17 mouse cellular contexts compared by ENCODE assay signal in genomic region chr16:21109473-21109872, GRCm38 (mm10). TPM values are rescaled to one million over a fixed set of nuclear protein-coding genes. Genes with fewer than 3 reads are reported as not detected.
A peak's percentile ranks its signal among the peaks of the same experiment; 100 is the strongest.
DNase-seq lines count a peak whose midpoint lies in the region; ATAC-seq and TF ChIP-seq lines count a peak whose summit lies in the region.
"Had no signal": no experiment of that assay in that cellular context is flagged by ENCODE, and none has a peak within 500 bp of the region (broad histone marks: within the 10 kb centered on the region; RNA-seq: fewer than 3 reads in every experiment).

No protein-coding gene starts in this region.

- no peaks in the 10 kb centered on the region for H3K27me3 ChIP-seq in intestine, postnatal 0 days (replicated peaks; ENCODE audit: control insufficient read depth, insufficient read depth, low read length)
- H3K27me3 ChIP-seq in intestine, embryonic 15.5 days (replicated peaks): no peaks in the 10 kb centered on the region
- no peaks in the 10 kb centered on the region for H3K27me3 ChIP-seq in lung, embryonic 14.5 days (ENCODE audit: insufficient read depth, low read length)
- H3K27me3 ChIP-seq in midbrain, embryonic 16.5 days (ENCODE audit: control insufficient read depth, insufficient read depth, low read depth, low read length): no peaks in the 10 kb centered on the region
- H3K27me3 ChIP-seq: embryonic facial prominence, embryonic 12.5 days had no signal

- H3K9ac ChIP-seq in intestine, postnatal 0 days (ENCODE audit: low read depth, low read length): no peak overlapping the region
- no peak overlapping the region for H3K9ac ChIP-seq in intestine, embryonic 15.5 days
- no peak overlapping the region for H3K9ac ChIP-seq in lung, embryonic 14.5 days
- H3K9ac ChIP-seq in midbrain, embryonic 16.5 days (ENCODE audit: low read depth, low read length): no peak overlapping the region
- H3K9ac ChIP-seq: embryonic facial prominence, embryonic 12.5 days had no signal

- TF ChIP-seq POLR2A in lung, adult 2 months (IDR thresholded peaks at IDR 0.05; ENCODE audit: borderline replicate concordance, extremely low read depth, low read depth, low read length): no peak

- no peak overlapping the region for H3K4me2 ChIP-seq in intestine, postnatal 0 days (replicated peaks; ENCODE audit: low read depth)
- no peak overlapping the region for H3K4me2 ChIP-seq in intestine, embryonic 15.5 days (replicated peaks)
- H3K4me2 ChIP-seq in lung, embryonic 14.5 days: no peak overlapping the region
- H3K4me2 ChIP-seq in midbrain, embryonic 16.5 days (ENCODE audit: low read length): no peak overlapping the region
- H3K4me2 ChIP-seq: embryonic facial prominence, embryonic 12.5 days; midbrain, embryonic 11.5 days had no signal

- no peak for ATAC-seq in intestine, postnatal 0 days
- ATAC-seq in intestine, embryonic 15.5 days: no peak
- ATAC-seq in lung, embryonic 14.5 days (ENCODE audit: insufficient read depth): no peak
- ATAC-seq in midbrain, embryonic 16.5 days: no peak

- no peak overlapping the region for H3K27ac ChIP-seq in intestine, postnatal 0 days (ENCODE audit: low read depth, low read length)
- H3K27ac ChIP-seq in intestine, embryonic 15.5 days: no peak overlapping the region
- H3K27ac ChIP-seq in lung, embryonic 14.5 days (ENCODE audit: low read depth): no peak overlapping the region
- H3K27ac ChIP-seq in midbrain, embryonic 16.5 days (ENCODE audit: low read length): no peak overlapping the region
- H3K27ac ChIP-seq: embryonic facial prominence, embryonic 12.5 days; forebrain, embryonic 10.5 days; gastrocnemius, adult 2 months; heart, embryonic 10.5 days; hindbrain, embryonic 10.5 days had no signal

- H3K36me3 ChIP-seq in intestine, postnatal 0 days (ENCODE audit: control insufficient read depth, insufficient read depth): no peaks in the 10 kb centered on the region
- H3K36me3 ChIP-seq in intestine, embryonic 15.5 days: no peaks in the 10 kb centered on the region
- H3K36me3 ChIP-seq in lung, embryonic 14.5 days (ENCODE audit: insufficient read depth): no peaks in the 10 kb centered on the region
- H3K36me3 ChIP-seq in midbrain, embryonic 16.5 days (ENCODE audit: control insufficient read depth, insufficient read depth, low read length): no peaks in the 10 kb centered on the region
- H3K36me3 ChIP-seq: embryonic facial prominence, embryonic 12.5 days; forebrain, embryonic 10.5 days; heart, embryonic 10.5 days; hindbrain, embryonic 10.5 days had no signal

- H3K9me3 ChIP-seq in intestine, postnatal 0 days (ENCODE audit: control insufficient read depth): no peaks in the 10 kb centered on the region
- no peaks in the 10 kb centered on the region for H3K9me3 ChIP-seq in intestine, embryonic 15.5 days
- H3K9me3 ChIP-seq in lung, embryonic 14.5 days (ENCODE audit: low read depth, low read length): no peaks in the 10 kb centered on the region
- H3K9me3 ChIP-seq in midbrain, embryonic 16.5 days (replicated peaks; ENCODE audit: control insufficient read depth, low read length, poor library complexity, severe bottlenecking): no peaks in the 10 kb centered on the region
- H3K9me3 ChIP-seq: embryonic facial prominence, embryonic 12.5 days; forebrain, embryonic 10.5 days; heart, embryonic 10.5 days; hindbrain, embryonic 10.5 days had no signal

- peak; percentile 7 for DNase-seq in lung, embryonic 14.5 days
- no peak for DNase-seq in lung, adult 2 months
- peak; percentile 43 for DNase-seq in brain, adult 2 months (ENCODE audit: low read depth, low spot score)
- peak; percentile 12 for DNase-seq in lung, postnatal 36 days
- DNase-seq in thymus, postnatal 25 days: no peak
- DNase-seq: cerebellum, adult 8-10 months; gastrocnemius, adult 2 months had no signal

- TF ChIP-seq CTCF in intestine, postnatal 0 days (IDR thresholded peaks at IDR 0.05; ENCODE audit: low read depth): peak; percentile 69
- TF ChIP-seq CTCF in lung, embryonic 14.5 days (IDR thresholded peaks at IDR 0.05; ENCODE audit: low read depth): no peak; the same call in 1 of the 2 replicates
- TF ChIP-seq CTCF in lung, adult 2 months (IDR thresholded peaks at IDR 0.05; ENCODE audit: insufficient read depth, low read length): no peak

- H3K4me3 ChIP-seq in intestine, postnatal 0 days (ENCODE audit: low read depth, low read length): no peak overlapping the region
- no peak overlapping the region for H3K4me3 ChIP-seq in intestine, embryonic 15.5 days (replicated peaks)
- H3K4me3 ChIP-seq in lung, embryonic 14.5 days (ENCODE audit: low read depth, low read length): no peak overlapping the region
- no peak overlapping the region for H3K4me3 ChIP-seq in lung, adult 2 months (replicated peaks; ENCODE audit: extremely low read depth, low read depth, low read length)
- H3K4me3 ChIP-seq in midbrain, embryonic 16.5 days (ENCODE audit: low read depth, low read length): no peak overlapping the region
- H3K4me3 ChIP-seq: embryonic facial prominence, embryonic 12.5 days; forebrain, embryonic 10.5 days; gastrocnemius, adult 2 months; heart, embryonic 10.5 days; hindbrain, embryonic 10.5 days had no signal

- H3K4me1 ChIP-seq in intestine, postnatal 0 days (replicated peaks; ENCODE audit: control insufficient read depth, insufficient read depth, low read length): no peaks in the 10 kb centered on the region
- no peaks in the 10 kb centered on the region for H3K4me1 ChIP-seq in intestine, embryonic 15.5 days (replicated peaks)
- H3K4me1 ChIP-seq in lung, embryonic 14.5 days (ENCODE audit: insufficient read depth): no peaks in the 10 kb centered on the region
- H3K4me1 ChIP-seq in lung, adult 2 months (ENCODE audit: control insufficient read depth, insufficient read depth, low read length): no peaks in the 10 kb centered on the region
- no peaks in the 10 kb centered on the region for H3K4me1 ChIP-seq in midbrain, embryonic 16.5 days (ENCODE audit: control insufficient read depth, insufficient read depth, low read length)
- H3K4me1 ChIP-seq: embryonic facial prominence, embryonic 12.5 days; forebrain, embryonic 10.5 days; heart, embryonic 10.5 days; hindbrain, embryonic 10.5 days had no signal

- 76% methylated on average over 1 of the region's 1 CpGs for WGBS in intestine, postnatal 0 days
- 81% methylated on average over 1 of the region's 1 CpGs for WGBS in intestine, embryonic 15.5 days
- WGBS in lung, embryonic 14.5 days: 91% methylated on average over 1 of the region's 1 CpGs
- WGBS in lung, adult 2 months: 84% methylated on average over 1 of the region's 1 CpGs
- WGBS in midbrain, embryonic 16.5 days: 85% methylated on average over 1 of the region's 1 CpGs

RNA-seq across cellular contexts. Expression of gene Teddm3, which starts 44.3 kb away (rescaled TPM):
- polyA plus RNA-seq in intestine, postnatal 0 days (2015; fragmentation: Nextera tagmentation; extraction: Ambion mirVana): 0.17 and 1.2 TPM in 2 replicates
- 0.16 TPM in 1 of 2 replicates, not detected in the other for polyA plus RNA-seq in intestine, embryonic 15.5 days (2015; fragmentation: Nextera tagmentation; extraction: Ambion mirVana)
- polyA plus RNA-seq in lung, embryonic 14.5 days (2014; fragmentation: Nextera tagmentation; extraction: Ambion mirVana): not detected in 2 replicates
- polyA plus RNA-seq in lung, adult 2 months (2012; rRNA removed): 27.9 TPM in 1 of 2 replicates, not detected in the other
- polyA plus RNA-seq in midbrain, embryonic 16.5 days (2015; fragmentation: Nextera tagmentation; extraction: Ambion mirVana): not detected in 2 replicates
- polyA plus RNA-seq: embryonic facial prominence, embryonic 12.5 days; forebrain, embryonic 10.5 days; heart, embryonic 10.5 days; hindbrain, embryonic 10.5 days; liver, embryonic 16.5 days; midbrain, embryonic 11.5 days; testis, adult 2 months had no signal

Comparison
In these comparisons a context has a peak if more than half of its experiments do, and no peak if none do; other contexts are left out.
1. DNase-seq: peak in lung, embryonic 14.5 days (single experiment), brain, adult 2 months (single experiment) and lung, postnatal 36 days (single experiment); none in lung, adult 2 months (single experiment) and thymus, postnatal 25 days (single experiment).